Mouse (Mus musculus) neural tube, embryonic 14.5 days (tissue): Measurements from ENCODE around the gene Cnbp. TPM values are rescaled to one million over a fixed set of nuclear protein-coding genes. Genes with fewer than 3 reads are reported as not detected.

Experiments
- ATAC-seq: fragments of 200-750 bp; cut with Nextera tagmentation; 2 replicates; pipeline ENCODE4 v1.8.0; 2017; ENCODE audit warnings: low read depth, mild to moderate bottlenecking, moderate TSS enrichment, moderate library complexity
- H3K27ac ChIP-seq: fragments of 300-500 bp; sonication (generic); 2 replicates; pipeline ENCODE4 v1.5.1; 2014; ENCODE audit warnings: low read depth, mild to moderate bottlenecking, control low read depth, low read length, moderate library complexity, mixed read lengths
- H3K27me3 ChIP-seq: fragments of 300-500 bp; sonication (generic); 2 replicates; pipeline ENCODE4 v1.6.1; 2014; ENCODE audit warnings: low read length; ENCODE audit not compliant: control insufficient read depth, insufficient read depth
- H3K36me3 ChIP-seq: fragments of 300-500 bp; sonication (generic); 2 replicates; pipeline ENCODE4 v1.6.1; 2014; ENCODE audit warnings: low read length, mixed read lengths; ENCODE audit not compliant: control insufficient read depth, insufficient read depth
- H3K4me1 ChIP-seq: fragments of 300-500 bp; sonication (generic); 2 replicates; pipeline ENCODE4 v1.6.1; 2014; ENCODE audit warnings: low read length; ENCODE audit not compliant: control insufficient read depth, insufficient read depth
- H3K4me2 ChIP-seq: fragments of 300-500 bp; sonication (generic); 2 replicates; pipeline ENCODE4 v1.6.1; 2014; ENCODE audit warnings: mild to moderate bottlenecking, low read depth, low read length, control low read depth
- H3K4me3 ChIP-seq: fragments of 300-500 bp; sonication (generic); 2 replicates; pipeline ENCODE4 v1.5.1; 2014; ENCODE audit warnings: low read depth, low read length, control low read depth, mixed read lengths
- H3K9ac ChIP-seq: fragments of 300-500 bp; sonication (generic); replicated peaks from 2 replicates; pipeline ENCODE4 v1.6.1; 2014; ENCODE audit warnings: low read depth, mild to moderate bottlenecking, control low read depth, low read length, mixed read lengths
- H3K9me3 ChIP-seq: fragments of 300-500 bp; sonication (generic); 2 replicates; pipeline ENCODE4 v1.6.1; 2016; ENCODE audit warnings: low read length; ENCODE audit not compliant: control insufficient read depth
- WGBS: fragments of 180-500 bp; shearing (Covaris S2); extraction: QIAGEN DNeasy Blood & Tissue Kit; methylation state at CpG from one replicate; pipeline ENCODE4 v1.1.7; 2014; 5-methylcytosine and 5-hydroxymethylcytosine counted together
- polyA plus RNA-seq: library from polyadenylated mRNA; unstranded; fragments of >200 nt; fragmentation: Nextera tagmentation; extraction: Ambion mirVana; gene quantifications from 2 replicates; pipeline ENCODE4 v1.2.1, GENCODE M21; 2014

Cnbp gene
- polyA plus RNA-seq, 1 experiment from 2014 or later = 529 TPM

- ATAC-seq = no peak
- no peak overlapping the region for H3K4me2 ChIP-seq
- H3K27me3 ChIP-seq = no peaks in the 10 kb centered on the region
- H3K9me3 ChIP-seq = no peaks in the 10 kb centered on the region
- no peak overlapping the region for H3K27ac ChIP-seq
- peaks cover 3% of the 10 kb centered on the region; the same call in 1 of the 2 replicates for H3K36me3 ChIP-seq
- peaks cover 3% of the 10 kb centered on the region; the same call in 1 of the 2 replicates for H3K4me1 ChIP-seq
- no peak overlapping the region for H3K9ac ChIP-seq
- WGBS = 92% methylated on average over 7 of the region's 7 CpGs
- no peak overlapping the region for H3K4me3 ChIP-seq
These were observed 45.5 kb downstream of the Cnbp start for GRCm38 (mm10) chr6:87805448-87805847.

- WGBS = 71% methylated on average over 7 of the region's 7 CpGs
- no peaks in the 10 kb centered on the region for H3K27me3 ChIP-seq
These were observed 46.0 kb downstream of the Cnbp start for GRCm38 (mm10) chr6:87804886-87805285.

GRCm38 (mm10) chr6:87804036-87804435, 46.9 kb downstream of the Cnbp start:
- Histone ChIP-seq H3K9me3 (no peaks in the 10 kb centered on the region), H3K27me3 (no peaks in the 10 kb centered on the region), H3K4me1 (no peaks in the 10 kb centered on the region), H3K36me3 (peaks cover 3% of the 10 kb centered on the region; the same call in 1 of the 2 replicates), H3K4me3 (no peak overlapping the region), H3K27ac (no peak overlapping the region), H3K4me2 (no peak overlapping the region), H3K9ac (no peak overlapping the region)
- ATAC-seq = no peak
- 87% methylated on average over 1 of the region's 1 CpGs for WGBS

More at GRCm38 (mm10) chr6:87804886-87805285, 46.0 kb downstream of the Cnbp start:
- Histone ChIP-seq H3K9me3 (no peaks in the 10 kb centered on the region), H3K4me2 (no peak overlapping the region), H3K36me3 (peaks cover 3% of the 10 kb centered on the region; the same call in 1 of the 2 replicates), H3K9ac (no peak overlapping the region), H3K4me1 (no peaks in the 10 kb centered on the region), H3K27ac (no peak overlapping the region), H3K4me3 (no peak overlapping the region)
- ATAC-seq = no peak

- 90% methylated on average over 7 of the region's 7 CpGs for WGBS
- Histone ChIP-seq H3K36me3 (no peaks in the 10 kb centered on the region), H3K9ac (no peak overlapping the region), H3K4me2 (no peak overlapping the region), H3K4me1 (no peaks in the 10 kb centered on the region), H3K27ac (no peak overlapping the region), H3K27me3 (no peaks in the 10 kb centered on the region), H3K9me3 (no peaks in the 10 kb centered on the region), H3K4me3 (no peak overlapping the region)
- no peak for ATAC-seq
These were observed 48.4 kb downstream of the Cnbp start for GRCm38 (mm10) chr6:87802462-87802861.

- whole genome bisulfite sequencing = 93% methylated on average over 6 of the region's 6 CpGs
- H3K27ac ChIP-seq = no peak overlapping the region
- H3K4me1 ChIP-seq = no peaks in the 10 kb centered on the region
- no peak overlapping the region for H3K4me2 ChIP-seq
- H3K9ac ChIP-seq = no peak overlapping the region
- H3K9me3 ChIP-seq = no peaks in the 10 kb centered on the region
- H3K4me3 ChIP-seq = no peak overlapping the region
- ATAC-seq = no peak
- no peaks in the 10 kb centered on the region for H3K36me3 ChIP-seq
- H3K27me3 ChIP-seq = no peaks in the 10 kb centered on the region
These were observed 51.3 kb downstream of the Cnbp start for GRCm38 (mm10) chr6:87799576-87799975.

GRCm38 (mm10) chr6:87797321-87797720, 53.6 kb downstream of the Cnbp start:
- 31% methylated on average over 2 of the region's 2 CpGs for WGBS
- Histone ChIP-seq H3K4me3 (no peak overlapping the region), H3K27ac (no peak overlapping the region), H3K9me3 (no peaks in the 10 kb centered on the region), H3K9ac (no peak overlapping the region), H3K4me1 (no peaks in the 10 kb centered on the region), H3K27me3 (no peaks in the 10 kb centered on the region), H3K36me3 (no peaks in the 10 kb centered on the region), H3K4me2 (no peak overlapping the region)
- no peak for ATAC-seq

GRCm38 (mm10) chr6:87796251-87796880, 54.5 kb downstream of the Cnbp start:
- H3K27me3 ChIP-seq = no peaks in the 10 kb centered on the region
- 95% methylated on average over 6 of the region's 6 CpGs for WGBS
- no peak for ATAC-seq

GRCm38 (mm10) chr6:87795385-87796150, 55.3 kb downstream of the Cnbp start:
- peaks cover 9% of the 10 kb centered on the region; the same call in 1 of the 2 replicates for H3K36me3 ChIP-seq
- WGBS = 47% methylated on average over 6 of the region's 6 CpGs
- H3K9ac ChIP-seq = no peak overlapping the region
- no peaks in the 10 kb centered on the region for H3K4me1 ChIP-seq
- no peaks in the 10 kb centered on the region for H3K27me3 ChIP-seq
- H3K4me3 ChIP-seq = no peak overlapping the region
- no peaks in the 10 kb centered on the region for H3K9me3 ChIP-seq
- H3K27ac ChIP-seq = no peak overlapping the region
- no peak overlapping the region for H3K4me2 ChIP-seq
- no peak for ATAC-seq

More at GRCm38 (mm10) chr6:87796251-87796880, 54.5 kb downstream of the Cnbp start:
- Histone ChIP-seq H3K36me3 (peaks cover 5% of the 10 kb centered on the region; the same call in 1 of the 2 replicates), H3K9me3 (no peaks in the 10 kb centered on the region), H3K4me1 (no peaks in the 10 kb centered on the region), H3K4me2 (no peak overlapping the region), H3K27ac (no peak overlapping the region), H3K4me3 (no peak overlapping the region), H3K9ac (no peak overlapping the region)
